Mouse (Mus musculus) hindbrain, postnatal 0 days (tissue): Measurements from ENCODE around the gene Pifo. TPM values are rescaled to one million over a fixed set of nuclear protein-coding genes. Genes with fewer than 3 reads are reported as not detected.
"Not testable (repeated sequence)": the region's sequence is repeated elsewhere in the genome, so short reads cannot be mapped to it uniquely, and the experiment has no call there.

Source experiments
- ATAC-seq: fragments of 200-750 bp; cut with Nextera tagmentation; 2 replicates; pipeline ENCODE4 v1.8.0; 2017; ENCODE audit warnings: mild to moderate bottlenecking, moderate TSS enrichment, moderate library complexity
- DNase-seq: peaks from one replicate; pipeline ENCODE4 v3.0.0-alpha.2; 2015; ENCODE audit warnings: low spot score
- H3K27ac ChIP-seq: fragments of 300-500 bp; sonication (generic); 2 replicates; pipeline ENCODE4 v1.5.1; 2014; ENCODE audit warnings: mild to moderate bottlenecking
- H3K27me3 ChIP-seq: fragments of 300-500 bp; sonication (generic); 2 replicates; pipeline ENCODE4 v1.6.1; 2014; ENCODE audit warnings: low read length, mixed read lengths; ENCODE audit not compliant: insufficient read depth
- H3K36me3 ChIP-seq: fragments of 300-500 bp; sonication (generic); 2 replicates; pipeline ENCODE4 v1.6.1; 2014; ENCODE audit warnings: low read length, mixed read lengths; ENCODE audit not compliant: insufficient read depth
- H3K4me1 ChIP-seq: fragments of 300-500 bp; sonication (generic); 2 replicates; pipeline ENCODE4 v1.6.1; 2014; ENCODE audit warnings: antibody characterized with exemption, low read length, mixed read lengths; ENCODE audit not compliant: insufficient read depth
- H3K4me2 ChIP-seq: fragments of 300-500 bp; sonication (generic); 2 replicates; pipeline ENCODE4 v1.6.1; 2014; ENCODE audit warnings: low read depth, mild to moderate bottlenecking, low read length, moderate library complexity, mixed read lengths
- H3K4me3 ChIP-seq: fragments of 300-500 bp; sonication (generic); 2 replicates; pipeline ENCODE4 v1.5.1; 2014; ENCODE audit warnings: low read length
- H3K9ac ChIP-seq: fragments of 300-500 bp; sonication (generic); replicated peaks from 2 replicates; pipeline ENCODE4 v1.6.1; 2014; ENCODE audit warnings: mild to moderate bottlenecking, low read length, moderate library complexity, mixed read lengths
- H3K9me3 ChIP-seq: fragments of 300-500 bp; sonication (generic); 2 replicates; pipeline ENCODE4 v1.6.1; 2016; ENCODE audit warnings: low read length, mixed read lengths
- CTCF ChIP-seq: IDR thresholded peaks from 2 replicates; pipeline ENCODE4 v1.5.1; 2016; ENCODE audit warnings: antibody characterized with exemption, control low read depth, low read depth
- WGBS: fragments of 180-500 bp; shearing (Covaris S2); extraction: QIAGEN DNeasy Blood & Tissue Kit; methylation state at CpG from one replicate; pipeline ENCODE4 v1.1.7; 2014; 5-methylcytosine and 5-hydroxymethylcytosine counted together
- polyA plus RNA-seq: library from polyadenylated mRNA; unstranded; fragments of >200 nt; fragmentation: Nextera tagmentation; extraction: Ambion mirVana; gene quantifications from 2 replicates; pipeline ENCODE4 v1.2.1, GENCODE M21; 2015
- total RNA-seq: library from RNA; depleted of rRNA; stranded (reverse); fragments of >200 nt; gene quantifications from 2 replicates; pipeline ENCODE4 v1.2.3, GENCODE M21; 2014

The Pifo gene
- total and polyA plus RNA-seq, 2 experiments from 2014 or later, result 4.3 to 9.8 TPM

DNA sequence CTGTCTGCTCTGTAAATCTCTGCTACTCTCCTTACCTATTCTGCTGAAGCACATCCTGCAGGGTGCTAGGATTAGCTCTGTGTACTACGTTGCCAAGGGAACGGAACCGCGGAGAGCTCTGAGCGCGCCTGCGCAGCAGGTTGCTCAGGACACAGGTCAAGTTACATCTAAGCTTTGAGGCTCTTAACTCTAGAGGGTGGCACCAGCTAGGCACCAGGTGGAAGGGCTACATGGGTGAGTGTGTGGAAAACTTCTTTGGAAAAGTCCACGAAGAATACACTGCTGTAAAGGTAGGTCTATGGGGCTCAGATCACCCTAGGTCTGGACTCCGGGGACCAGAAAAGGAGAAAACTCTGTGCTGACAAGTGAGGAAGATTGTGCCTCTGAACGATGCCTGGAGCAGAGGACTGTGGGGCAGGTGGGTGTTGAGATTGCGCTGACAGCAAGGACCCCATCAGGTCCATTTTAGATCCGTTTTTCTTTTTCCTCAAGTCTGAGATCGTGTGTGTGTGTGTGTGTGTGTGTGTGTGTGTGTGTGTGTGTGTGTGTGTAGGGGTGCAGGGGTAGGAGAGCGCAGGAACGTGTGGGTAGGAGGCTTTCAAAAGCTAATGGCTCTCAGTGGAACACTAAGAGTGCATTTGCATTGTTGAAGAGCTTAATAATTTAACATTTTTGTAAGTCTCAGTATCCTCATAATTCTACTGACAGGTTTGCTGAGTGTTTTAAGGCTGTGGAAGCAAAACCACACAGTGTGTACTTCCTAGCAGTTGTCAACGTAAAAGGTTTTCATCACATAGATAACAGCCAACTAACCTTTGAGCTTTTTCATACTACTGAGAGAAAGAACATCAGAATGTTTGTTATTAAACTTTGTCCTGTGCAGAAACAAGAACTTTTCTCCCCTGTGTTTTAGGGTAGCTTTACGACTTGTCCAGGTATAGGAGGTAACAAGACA, 12.8 kb downstream of the Pifo start:
- TF ChIP-seq CTCF, result no peak
- no peaks in the 10 kb centered on the region for H3K9me3 ChIP-seq
- H3K4me1 ChIP-seq, result no peaks in the 10 kb centered on the region
- H3K27ac ChIP-seq, result no peak overlapping the region
- peak overlapping the region; percentile 57 for H3K4me2 ChIP-seq
- no peaks in the 10 kb centered on the region for H3K36me3 ChIP-seq
- no peak overlapping the region for H3K9ac ChIP-seq
- WGBS, result 19% methylated on average over 17 of the region's 17 CpGs
- ATAC-seq, result peak; percentile 95
- H3K27me3 ChIP-seq, result no peaks in the 10 kb centered on the region
- peak; percentile 72 for DNase-seq
- peak overlapping the region; percentile 28 for H3K4me3 ChIP-seq

GRCm38 (mm10) chr3:106000707-106001375, 13.6 kb downstream of the Pifo start:
- 21% methylated on average over 11 of the region's 11 CpGs for WGBS
- no peak overlapping the region for H3K9ac ChIP-seq

GRCm38 (mm10) chr3:105994730-105995129, 19.7 kb downstream of the Pifo start:
- no peak for TF ChIP-seq CTCF
- Histone ChIP-seq H3K9ac (no peak overlapping the region), H3K36me3 (no peaks in the 10 kb centered on the region), H3K27me3 (no peaks in the 10 kb centered on the region), H3K4me3 (no peak overlapping the region), H3K9me3 (no peaks in the 10 kb centered on the region), H3K4me1 (no peaks in the 10 kb centered on the region), H3K4me2 (no peak overlapping the region), H3K27ac (no peak overlapping the region)
- WGBS, result 74% methylated on average over 2 of the region's 2 CpGs
- no peak for DNase-seq
- ATAC-seq, result no peak

More at GRCm38 (mm10) chr3:106000707-106001375, 13.6 kb downstream of the Pifo start:
- Histone ChIP-seq H3K36me3 (no peaks in the 10 kb centered on the region), H3K27ac (no peak overlapping the region), H3K4me1 (no peaks in the 10 kb centered on the region), H3K27me3 (no peaks in the 10 kb centered on the region), H3K4me2 (peak overlapping the region; percentile 57), H3K4me3 (peak overlapping the region; percentile 28), H3K9me3 (no peaks in the 10 kb centered on the region)
- ATAC-seq, result peak; percentile 45; the same call in 1 of the 2 replicates
- TF ChIP-seq CTCF, result no peak
- peak; percentile 12 for DNase-seq

- no peak overlapping the region for H3K4me3 ChIP-seq
- H3K4me1 ChIP-seq, result no peaks in the 10 kb centered on the region
- ATAC-seq (peak; percentile 72), DNase-seq (peak; percentile 83)
- H3K9ac ChIP-seq, result no peak overlapping the region
- H3K9me3 ChIP-seq, result no peaks in the 10 kb centered on the region
- no peak overlapping the region for H3K27ac ChIP-seq
- TF ChIP-seq CTCF, result peak; percentile 74
- no peaks in the 10 kb centered on the region for H3K36me3 ChIP-seq
- H3K27me3 ChIP-seq, result no peaks in the 10 kb centered on the region
- no peak overlapping the region for H3K4me2 ChIP-seq
- 26% methylated on average over 4 of the region's 4 CpGs for WGBS
These were observed 22.7 kb downstream of the Pifo start for GRCm38 (mm10) chr3:105991653-105992283.

GRCm38 (mm10) chr3:105989611-105990010, 24.8 kb downstream of the Pifo start:
- H3K27me3 ChIP-seq, H3K9ac ChIP-seq, H3K4me3 ChIP-seq, H3K4me1 ChIP-seq, DNase-seq, H3K36me3 ChIP-seq, H3K27ac ChIP-seq, H3K4me2 ChIP-seq, ATAC-seq, H3K9me3 ChIP-seq: not testable (repeated sequence)
- WGBS, result 43% methylated on average over 5 of the region's 5 CpGs

- Histone ChIP-seq H3K4me2 (no peak overlapping the region), H3K27me3 (no peaks in the 10 kb centered on the region), H3K27ac (no peak overlapping the region), H3K9ac (no peak overlapping the region), H3K4me3 (no peak overlapping the region), H3K36me3 (no peaks in the 10 kb centered on the region), H3K4me1 (no peaks in the 10 kb centered on the region), H3K9me3 (no peaks in the 10 kb centered on the region)
- WGBS, result 95% methylated on average over 2 of the region's 2 CpGs
- ATAC-seq (no peak), DNase-seq (no peak)
- TF ChIP-seq CTCF, result no peak
These were observed 40.3 kb downstream of the Pifo start for GRCm38 (mm10) chr3:105974174-105974573.
